Mouse (Mus musculus) mouse trophoblast stem cell (cell line): Measurements from ENCODE around the gene Efcab7.

ENCODE experiments used
- in situ Hi-C, 2 experiments: fragments of 300-500 bp; cut with MseI, MboI; formaldehyde crosslinking; loops; 2 replicates in 1 of 2; 3 replicates in 1 of 2; pipeline ENCODE4 v1.15.1; 2025

The Efcab7 gene

GRCm38 (mm10) chr4:99944606-99945005 lies 115.6 kb downstream of the Efcab7 start:
- in situ Hi-C loops: no loop called here

- in situ Hi-C loops: no loop called here
Observed at GRCm38 (mm10) chr4:99945011-99945410, 116.0 kb downstream of the Efcab7 start.

GRCm38 (mm10) chr4:99946516-99946915 lies 117.5 kb downstream of the Efcab7 start:
- in situ Hi-C loops: no loop called here

GRCm38 (mm10) chr4:99947192-99947591 lies 118.2 kb downstream of the Efcab7 start:
- in situ Hi-C loops: no loop called here

- in situ Hi-C loops: no loop called here
Observed at GRCm38 (mm10) chr4:99947896-99948295, 118.9 kb downstream of the Efcab7 start.

- in situ Hi-C loops: no loop called here
Observed at GRCm38 (mm10) chr4:99953904-99954303, 124.9 kb downstream of the Efcab7 start.

GRCm38 (mm10) chr4:99955396-99955795 lies 126.4 kb downstream of the Efcab7 start:
- in situ Hi-C loops: no loop called here

- in situ Hi-C loops: no loop called here
Observed at GRCm38 (mm10) chr4:99957186-99957585, 128.2 kb downstream of the Efcab7 start.

- in situ Hi-C loops: no loop called here
Observed at GRCm38 (mm10) chr4:99958084-99958815, 129.3 kb downstream of the Efcab7 start.

- in situ Hi-C loops: no loop called here
Observed at GRCm38 (mm10) chr4:99959308-99959707, 130.3 kb downstream of the Efcab7 start.
